Mouse (Mus musculus): Measurements from ENCODE around the gene Pomgnt1.

- TF ChIP-seq MAZ (IDR thresholded peaks at IDR 0.05; ENCODE audit: low read depth, low read length) (0 out of 2 replicates have a peak, but pooled peaks have one; percentile 34), EP300 (IDR thresholded peaks at IDR 0.05; ENCODE audit: low read length) (no peak), KAT2A (IDR thresholded peaks at IDR 0.05; ENCODE audit: insufficient replicate concordance, low read length) (peak; percentile 79), POLR2A (IDR thresholded peaks at IDR 0.05; ENCODE audit: low read depth, low read length) (peak; percentile 80), RAD21 (IDR thresholded peaks at IDR 0.05; ENCODE audit: low read depth, low read length) (no peak), CTCF (conservative IDR thresholded peaks at IDR 0.05 in 1 of 2, IDR thresholded peaks at IDR 0.05 in 1 of 2; ENCODE audit: low read depth in 2 of 2, low read length in 2 of 2) (0 out of 4 replicates have a peak, but pooled peaks of 1 of the 2 experiments have one; percentile 13), MAX (IDR thresholded peaks at IDR 0.05; ENCODE audit: low read length) (peak; percentile 33), ZMIZ1 (IDR thresholded peaks at IDR 0.05; ENCODE audit: low read depth, low read length) (peak; percentile 82; the same call in 1 of the 2 replicates), E2F4 (IDR thresholded peaks at IDR 0.05; ENCODE audit: insufficient replicate concordance, low read depth, low read length) (no peak)
Measured at GRCm38 (mm10) chr4:116074861-116075620, 48.6 kb upstream of the Pomgnt1 start, which contains the start of the genes Uqcrh and Lrrc41.

Data from CH12.LX (cell line).